Mouse (Mus musculus): ENCODE measurements around the gene Nol11.

DNA sequence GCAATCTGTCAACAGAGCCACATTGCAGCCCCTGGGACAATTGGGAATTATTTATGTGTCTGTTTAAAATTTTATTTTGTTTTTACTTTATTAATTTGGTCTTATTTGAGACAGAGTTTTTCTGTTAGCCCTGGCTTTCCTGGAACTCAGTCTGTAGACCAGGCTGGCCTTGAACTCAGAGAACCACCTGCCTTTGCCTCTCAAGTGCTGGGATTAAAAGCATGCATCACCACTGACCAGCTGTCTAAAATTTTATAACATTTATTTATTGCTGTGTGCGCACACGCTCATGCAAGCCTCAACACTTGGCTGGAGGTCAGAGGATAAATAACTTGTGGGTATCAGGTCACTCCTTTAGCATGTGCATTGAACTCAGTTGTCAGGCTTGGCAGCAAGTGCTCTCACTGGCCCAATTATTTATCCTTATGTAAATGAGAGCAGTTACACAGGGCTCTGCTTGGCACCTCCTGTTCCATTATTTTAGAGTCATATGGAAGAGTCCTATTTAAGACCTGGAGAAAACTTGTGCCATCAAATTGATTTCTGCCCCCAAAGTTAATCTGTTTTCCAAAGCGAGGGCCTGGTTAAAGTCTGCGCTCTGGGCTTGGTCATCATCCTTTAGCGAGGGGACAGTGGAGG, 44.2 kb upstream of the Nol11 start:
- no peak for TF ChIP-seq POLR2A (IDR thresholded peaks at IDR 0.05; ENCODE audit: control insufficient read depth, extremely low read depth, insufficient read depth, low read length, poor library complexity)
- TF ChIP-seq CTCF (IDR thresholded peaks at IDR 0.05; ENCODE audit: borderline replicate concordance, control insufficient read depth, extremely low read depth, insufficient read depth, low read length, poor library complexity), result no peak

Measured in thymus, adult 2 months (tissue).